Comparison of ENCODE assay signal across 8 mouse cellular contexts in genomic region chr1:186833441-186833895, GRCm38 (mm10).
A peak's percentile ranks its signal among the peaks of the same experiment; 100 is the strongest.
DNase-seq lines count a peak whose midpoint lies in the region; ATAC-seq lines count a peak whose summit lies in the region.

No protein-coding gene starts in this region.

- no peaks in the 10 kb centered on the region for H3K36me3 ChIP-seq in intestine, embryonic 14.5 days (ENCODE audit: control insufficient read depth, insufficient read depth, low read length)
- H3K36me3 ChIP-seq in neural tube, embryonic 14.5 days (ENCODE audit: control insufficient read depth, insufficient read depth, low read length), result no peaks in the 10 kb centered on the region

- WGBS in intestine, embryonic 14.5 days, result 3% methylated on average over 17 of the region's 17 CpGs
- WGBS in neural tube, embryonic 14.5 days, result 3% methylated on average over 17 of the region's 17 CpGs

- H3K4me2 ChIP-seq in intestine, embryonic 14.5 days (ENCODE audit: low read length), result peak overlapping the region; percentile 88
- H3K4me2 ChIP-seq in neural tube, embryonic 14.5 days (ENCODE audit: low read depth, low read length), result peak overlapping the region; percentile 92

- H3K9ac ChIP-seq in intestine, embryonic 14.5 days (ENCODE audit: low read length), result 0 out of 2 replicates have a peak overlapping the region, but pooled peaks have one; percentile 16
- H3K9ac ChIP-seq in neural tube, embryonic 14.5 days (replicated peaks; ENCODE audit: low read depth, low read length), result no peak overlapping the region

- peaks cover 10% of the 10 kb centered on the region; the same call in 1 of the 2 replicates for H3K4me1 ChIP-seq in intestine, embryonic 14.5 days (replicated peaks; ENCODE audit: control insufficient read depth, insufficient read depth, low read length)
- peaks cover 9% of the 10 kb centered on the region for H3K4me1 ChIP-seq in neural tube, embryonic 14.5 days (ENCODE audit: control insufficient read depth, insufficient read depth, low read length)

- DNase-seq in cerebellum, postnatal 10 days, result peak; percentile 61 to 64
- DNase-seq in cerebellum, adult 18-20 months, result no peak
- peak; percentile 19 for DNase-seq in right cerebral cortex, postnatal 4 days
- DNase-seq in right cerebral cortex, postnatal 36 days (ENCODE audit: low spot score in 2 of 2), result no peak
- no peak for DNase-seq in intestine, embryonic 14.5 days (ENCODE audit: low spot score)
- DNase-seq in ovary, adult 18-20 months (ENCODE audit: low spot score), result no peak

- peaks cover 31% of the 10 kb centered on the region for H3K27me3 ChIP-seq in intestine, embryonic 14.5 days (replicated peaks; ENCODE audit: control insufficient read depth, insufficient read depth, low read length)
- H3K27me3 ChIP-seq in neural tube, embryonic 14.5 days (ENCODE audit: control insufficient read depth, insufficient read depth, low read length), result no peaks in the 10 kb centered on the region; the same call in 1 of the 2 replicates

- no peaks in the 10 kb centered on the region for H3K9me3 ChIP-seq in intestine, embryonic 14.5 days (ENCODE audit: control insufficient read depth, low read length)
- H3K9me3 ChIP-seq in neural tube, embryonic 14.5 days (ENCODE audit: control insufficient read depth, low read length), result no peaks in the 10 kb centered on the region

- no peak for ATAC-seq in intestine, embryonic 14.5 days (replicated peaks; ENCODE audit: low FRiP score, low TSS enrichment, low read depth)
- peak; percentile 49 for ATAC-seq in neural tube, embryonic 14.5 days (ENCODE audit: low read depth)
- no peak; the same call in 1 of the 2 replicates for ATAC-seq in megakaryocyte progenitor cell, adult 5-6 weeks (replicated peaks; ENCODE audit: poor library complexity)

- H3K4me3 ChIP-seq in intestine, embryonic 14.5 days (ENCODE audit: low read depth, low read length), result peak overlapping the region; percentile 36
- H3K4me3 ChIP-seq in neural tube, embryonic 14.5 days (ENCODE audit: low read depth, low read length), result peak overlapping the region; percentile 32

- H3K27ac ChIP-seq in intestine, embryonic 14.5 days (ENCODE audit: low read depth), result no peak overlapping the region
- H3K27ac ChIP-seq in neural tube, embryonic 14.5 days (ENCODE audit: low read depth, low read length), result no peak overlapping the region

Comparison
In these comparisons a context has a peak if more than half of its experiments do, and no peak if none do; other contexts are left out.
1. DNase-seq: peak in cerebellum, postnatal 10 days (2 of 2) and right cerebral cortex, postnatal 4 days (single experiment); none in cerebellum, adult 18-20 months (0 of 2), right cerebral cortex, postnatal 36 days (0 of 2), intestine, embryonic 14.5 days (single experiment) and ovary, adult 18-20 months (single experiment).